Mouse (Mus musculus) limb, embryonic 14.5 days (tissue): ENCODE measurements around the gene Siah3. TPM values are rescaled to one million over a fixed set of nuclear protein-coding genes. Genes with fewer than 3 reads are reported as not detected.

ENCODE experiments used
- ATAC-seq: fragments of 200-750 bp; cut with Nextera tagmentation; 2 replicates; pipeline ENCODE4 v1.8.0; 2017; ENCODE audit warnings: low read depth, moderate number of reproducible peaks, moderate TSS enrichment; ENCODE audit not compliant: low FRiP score
- DNase-seq: peaks from one replicate; pipeline ENCODE4 v3.0.0-alpha.2; 2015; ENCODE audit warnings: low spot score
- H3K27ac ChIP-seq: fragments of 300-500 bp; sonication (generic); replicated peaks from 2 replicates; pipeline ENCODE4 v1.5.1; 2014; ENCODE audit warnings: low read depth, mild to moderate bottlenecking, low read length, moderate library complexity, mixed read lengths
- H3K27me3 ChIP-seq: fragments of 300-500 bp; sonication (generic); 2 replicates; pipeline ENCODE4 v1.6.1; 2014; ENCODE audit warnings: low read length, mixed read lengths; ENCODE audit not compliant: control insufficient read depth, insufficient read depth
- H3K36me3 ChIP-seq: fragments of 300-500 bp; sonication (generic); 2 replicates; pipeline ENCODE4 v1.6.1; 2014; ENCODE audit warnings: mild to moderate bottlenecking, low read length, moderate library complexity, mixed read lengths; ENCODE audit not compliant: control insufficient read depth, insufficient read depth
- H3K4me1 ChIP-seq: fragments of 300-500 bp; sonication (generic); 2 replicates; pipeline ENCODE4 v1.6.1; 2014; ENCODE audit warnings: antibody characterized with exemption, low read length, mixed read lengths; ENCODE audit not compliant: control insufficient read depth, insufficient read depth
- H3K4me2 ChIP-seq: fragments of 300-500 bp; sonication (generic); replicated peaks from 2 replicates; pipeline ENCODE4 v1.6.1; 2014; ENCODE audit warnings: low read depth, mild to moderate bottlenecking, low read length, moderate library complexity; ENCODE audit not compliant: severe bottlenecking
- H3K4me3 ChIP-seq: fragments of 300-500 bp; sonication (generic); replicated peaks from 2 replicates; pipeline ENCODE4 v1.5.1; 2014; ENCODE audit warnings: low read length
- H3K9ac ChIP-seq: fragments of 300-500 bp; sonication (generic); 2 replicates; pipeline ENCODE4 v1.6.1; 2014; ENCODE audit warnings: mild to moderate bottlenecking, low read depth, low read length, moderate library complexity; ENCODE audit not compliant: severe bottlenecking
- H3K9me3 ChIP-seq: fragments of 300-500 bp; sonication (generic); 2 replicates; pipeline ENCODE4 v1.6.1; 2016; ENCODE audit warnings: low read length; ENCODE audit not compliant: control insufficient read depth
- POLR2A ChIP-seq: fragments of 200-500 bp; IDR thresholded peaks from 2 replicates; pipeline ENCODE4 v1.8.0; 2012; ENCODE audit warnings: inconsistent platforms, mild to moderate bottlenecking, moderate library complexity, borderline replicate concordance; ENCODE audit not compliant: insufficient read depth, insufficient read length; ENCODE audit errors: extremely low read depth
- WGBS: fragments of 180-500 bp; shearing (Covaris S2); extraction: QIAGEN DNeasy Blood & Tissue Kit; methylation state at CpG from one replicate; pipeline ENCODE4 v1.1.7; 2014; 5-methylcytosine and 5-hydroxymethylcytosine counted together
- polyA plus RNA-seq, 2 experiments: library from polyadenylated mRNA; depleted of rRNA in 1 of 2; stranded (reverse) in 1 of 2; unstranded in 1 of 2; fragments of >200 nt; fragmentation: Nextera tagmentation in 1 of 2; extraction: Ambion mirVana in 1 of 2; gene quantifications; 2 replicates each; pipeline versions ENCODE4 v1.2.1 to v1.2.3; 2012 to 2014

Gene Siah3
- polyA plus RNA-seq, 2 experiments: 0.54 to 0.94 TPM

- H3K4me1 ChIP-seq: no peaks in the 10 kb centered on the region
- H3K27me3 ChIP-seq: no peaks in the 10 kb centered on the region
- no peak overlapping the region for H3K9ac ChIP-seq
- no peak for TF ChIP-seq POLR2A
- no peaks in the 10 kb centered on the region for H3K9me3 ChIP-seq
- ATAC-seq (no peak), DNase-seq (no peak)
- H3K4me2 ChIP-seq: no peak overlapping the region
- no peak overlapping the region for H3K27ac ChIP-seq
- H3K4me3 ChIP-seq: no peak overlapping the region
- 61% methylated on average over 6 of the region's 6 CpGs for WGBS
- H3K36me3 ChIP-seq: no peaks in the 10 kb centered on the region
Observed at GRCm38 (mm10) chr14:75420811-75421210, 35.0 kb upstream of the Siah3 start.

DNA sequence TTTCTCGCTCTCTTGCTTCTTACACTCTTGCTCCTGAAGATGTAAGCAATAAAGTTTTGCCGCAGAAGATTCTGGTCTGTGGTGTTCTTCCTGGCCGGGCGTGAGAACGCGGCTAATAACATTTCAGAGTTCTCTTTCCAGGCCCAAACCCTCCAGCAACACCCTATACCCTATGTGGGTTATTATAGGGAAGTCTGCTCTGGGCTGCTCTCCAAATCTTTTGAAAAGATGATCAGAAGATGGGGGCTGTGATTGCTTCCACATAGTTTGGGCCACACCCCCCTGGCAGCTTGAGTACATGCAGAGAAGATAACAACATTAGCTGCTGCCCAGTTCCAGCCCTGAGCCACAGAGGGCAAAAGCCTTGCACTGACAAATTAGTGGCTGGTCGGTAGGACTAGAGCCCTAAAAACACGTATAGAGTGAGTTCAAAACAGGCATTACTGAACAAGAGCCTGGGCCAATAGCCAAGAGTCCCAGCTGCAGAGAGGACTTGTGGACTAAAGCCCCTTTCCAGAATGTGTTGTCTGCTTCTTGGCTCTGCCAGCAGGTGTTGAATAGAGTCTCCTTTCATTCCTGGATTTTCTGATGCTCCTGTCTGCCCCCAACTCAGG lies 24.5 kb upstream of the Siah3 start:
- 61% methylated on average over 7 of the region's 8 CpGs for WGBS
- no peaks in the 10 kb centered on the region for H3K4me1 ChIP-seq
- H3K4me3 ChIP-seq: no peak overlapping the region
- peak; percentile 73 for DNase-seq
- no peak for TF ChIP-seq POLR2A
- H3K9me3 ChIP-seq: no peaks in the 10 kb centered on the region
- H3K27me3 ChIP-seq: no peaks in the 10 kb centered on the region
- no peak for ATAC-seq
- no peak overlapping the region for H3K4me2 ChIP-seq
- no peaks in the 10 kb centered on the region for H3K36me3 ChIP-seq
- H3K27ac ChIP-seq: no peak overlapping the region
- no peak overlapping the region for H3K9ac ChIP-seq

- H3K9me3 ChIP-seq: no peaks in the 10 kb centered on the region
- H3K9ac ChIP-seq: no peak overlapping the region
- H3K27ac ChIP-seq: no peak overlapping the region
- H3K4me3 ChIP-seq: no peak overlapping the region
- no peaks in the 10 kb centered on the region for H3K36me3 ChIP-seq
- no peak for DNase-seq
- H3K27me3 ChIP-seq: no peaks in the 10 kb centered on the region
- H3K4me1 ChIP-seq: no peaks in the 10 kb centered on the region
- no peak for ATAC-seq
- no peak overlapping the region for H3K4me2 ChIP-seq
- 73% methylated on average over 10 of the region's 10 CpGs for whole genome bisulfite sequencing
- no peak for TF ChIP-seq POLR2A
Observed at GRCm38 (mm10) chr14:75432850-75433249, 22.9 kb upstream of the Siah3 start.

DNA sequence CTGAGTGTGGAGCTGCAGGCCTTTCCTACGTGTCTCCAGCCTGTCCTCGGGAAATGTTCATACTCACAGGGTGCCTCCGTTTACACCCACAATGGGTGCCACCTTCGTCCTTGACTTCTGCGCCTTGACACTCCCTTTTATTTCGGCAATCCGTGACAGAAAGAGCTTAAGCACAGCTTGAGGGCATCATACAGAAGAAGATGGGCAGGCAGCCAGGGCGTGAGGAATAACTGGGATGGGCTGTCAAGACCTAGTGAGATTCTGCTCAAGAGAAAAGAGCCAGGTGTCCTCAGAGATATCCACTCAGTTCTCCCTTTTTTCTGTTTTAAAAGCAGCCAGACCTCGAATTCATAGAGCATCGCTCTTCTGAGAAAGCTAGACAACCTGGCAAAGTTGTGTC lies 21.2 kb upstream of the Siah3 start:
- Histone ChIP-seq H3K27ac (no peak overlapping the region), H3K27me3 (no peaks in the 10 kb centered on the region), H3K9ac (no peak overlapping the region), H3K4me1 (no peaks in the 10 kb centered on the region), H3K36me3 (no peaks in the 10 kb centered on the region), H3K4me3 (no peak overlapping the region), H3K9me3 (no peaks in the 10 kb centered on the region), H3K4me2 (no peak overlapping the region)
- no peak for DNase-seq
- no peak for TF ChIP-seq POLR2A
- WGBS: 83% methylated on average over 10 of the region's 10 CpGs
- ATAC-seq: no peak

- no peak for DNase-seq
- Histone ChIP-seq H3K27ac (no peak overlapping the region), H3K36me3 (no peaks in the 10 kb centered on the region), H3K4me1 (peaks cover 9% of the 10 kb centered on the region; the same call in 1 of the 2 replicates), H3K9me3 (no peaks in the 10 kb centered on the region), H3K9ac (no peak overlapping the region), H3K4me3 (no peak overlapping the region), H3K4me2 (no peak overlapping the region; the same call in 1 of the 2 replicates), H3K27me3 (no peaks in the 10 kb centered on the region)
- WGBS: 78% methylated on average over 11 of the region's 11 CpGs
- no peak for TF ChIP-seq POLR2A
- no peak for ATAC-seq
Observed at GRCm38 (mm10) chr14:75444486-75445105, 11.2 kb upstream of the Siah3 start.
